Mouse (Mus musculus) cerebellum, adult 18-20 months (tissue): ENCODE measurements at regions not wholly inside any gene's neighbourhood (a gene's known extent, or its start where the extent isn't known, plus 50 kb on each side); places are given as distances from the start of the nearest gene placed in this dataset.
A peak's percentile ranks its signal among the peaks of the same experiment; 100 is the strongest.

Experiments
- DNase-seq, 2 experiments: peaks; one replicate each; pipeline ENCODE4 v3.0.0; 2021

DNA sequence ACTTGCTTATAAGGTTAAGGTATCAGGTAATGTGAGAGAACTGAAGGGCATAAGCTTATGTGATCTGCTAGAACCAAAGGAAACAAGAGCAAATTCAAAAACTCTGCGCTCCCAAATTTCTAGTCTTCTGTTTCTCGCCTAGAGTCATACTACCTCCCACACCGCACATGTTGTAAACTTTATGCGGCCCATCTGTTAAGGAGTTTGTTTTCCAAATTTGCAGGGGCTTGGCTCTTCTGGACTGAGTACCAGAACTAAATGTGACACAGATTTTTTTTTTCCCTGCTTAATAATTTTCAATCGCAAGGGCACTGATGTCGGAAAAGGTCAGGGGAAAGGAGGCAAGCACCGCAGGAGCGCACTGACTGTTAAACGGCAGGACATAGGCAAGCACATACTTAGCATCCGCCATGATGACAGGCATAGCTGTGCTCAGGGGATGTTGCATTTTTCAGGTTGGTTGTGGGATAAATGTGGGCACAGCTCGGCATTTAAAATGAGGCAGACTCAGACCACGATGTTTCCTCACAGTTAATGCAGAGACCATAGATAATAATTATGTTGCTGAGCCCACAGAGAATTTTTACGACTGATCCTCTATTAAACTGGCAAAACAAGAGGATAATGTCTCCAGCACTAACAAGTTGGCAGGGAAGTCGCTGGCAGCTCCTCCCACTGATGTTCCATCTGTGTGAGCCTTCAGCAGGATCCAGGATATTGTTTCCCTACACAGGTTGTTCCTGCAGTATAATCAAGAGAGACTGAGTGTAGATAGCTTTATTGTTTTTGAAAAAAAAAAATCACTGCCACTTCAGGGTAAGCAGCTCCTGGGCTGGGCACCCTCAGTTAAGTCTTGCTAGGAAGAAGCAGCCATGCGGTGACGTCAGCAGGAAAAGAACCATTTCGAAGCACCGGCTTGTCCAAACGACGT lies 428.2 kb upstream of the Atp2b1 start:
- peak; percentile 75 to 77 for DNase-seq

DNA sequence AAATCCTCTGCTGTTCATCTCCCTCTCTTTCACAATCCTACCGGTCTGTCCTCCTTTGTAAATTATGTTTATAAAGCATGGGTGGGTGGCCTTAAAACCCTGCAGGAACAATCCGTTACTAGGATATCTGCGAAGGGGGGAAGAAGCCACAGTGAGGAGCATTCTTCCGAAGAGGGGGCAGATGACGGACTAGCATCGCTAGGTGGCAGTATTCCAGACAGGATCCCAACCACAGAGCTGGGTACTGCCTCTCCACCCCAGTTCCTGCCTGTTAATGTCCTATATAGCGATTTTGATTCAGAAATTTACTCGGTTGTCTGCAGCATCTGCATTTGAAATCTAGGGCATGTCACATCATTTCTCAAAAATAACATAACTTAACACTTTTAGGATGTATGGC lies 419.9 kb upstream of the Atp2b1 start:
- DNase-seq = peak; percentile 75 to 78

DNA sequence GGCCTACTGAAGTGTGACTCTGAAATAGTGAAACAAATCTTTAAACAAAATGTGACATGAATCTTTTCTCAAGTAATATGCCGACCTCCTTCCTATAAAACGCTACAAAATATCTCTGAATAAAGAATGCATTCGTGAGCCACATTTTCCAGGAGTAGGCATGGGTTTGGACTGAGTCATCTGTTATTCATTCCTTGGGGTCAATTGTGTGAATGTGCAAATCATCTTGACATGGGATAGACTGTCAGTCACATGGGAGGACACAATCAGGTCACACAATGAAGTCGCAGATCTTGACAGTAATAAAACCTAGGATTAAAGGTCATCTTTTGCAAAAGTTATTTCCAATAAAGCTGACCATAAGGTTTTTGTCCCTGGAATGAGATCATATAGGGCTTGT lies 418.0 kb upstream of the Atp2b1 start:
- DNase-seq = no peak

GRCm38 (mm10) chr10:98500315-98500714 lies 413.9 kb upstream of the Atp2b1 start:
- no peak for DNase-seq

- DNase-seq = no peak
Measured at GRCm38 (mm10) chr10:98501566-98501965, 412.6 kb upstream of the Atp2b1 start.

DNA sequence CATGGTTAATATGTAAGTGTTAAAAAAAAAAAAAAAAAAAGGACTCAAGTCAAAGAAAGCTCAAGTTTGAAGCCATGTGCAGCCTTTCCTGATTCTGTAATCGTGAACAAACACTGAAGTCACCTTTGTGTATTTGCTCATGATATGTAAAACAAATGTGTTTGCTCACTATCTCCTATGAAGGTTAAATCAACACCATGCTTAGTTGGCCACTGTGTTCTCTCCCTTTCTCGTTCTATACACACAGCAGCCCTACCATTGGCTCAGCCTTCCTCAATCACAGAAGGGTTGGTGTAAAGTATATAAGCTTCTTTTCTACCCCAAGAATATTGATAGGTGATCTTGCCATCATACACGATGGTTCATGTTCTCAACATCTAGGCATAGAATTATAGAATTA lies 409.7 kb upstream of the Atp2b1 start:
- DNase-seq = no peak

GRCm38 (mm10) chr10:98508515-98509143 lies 405.6 kb upstream of the Atp2b1 start:
- DNase-seq = no peak

DNA sequence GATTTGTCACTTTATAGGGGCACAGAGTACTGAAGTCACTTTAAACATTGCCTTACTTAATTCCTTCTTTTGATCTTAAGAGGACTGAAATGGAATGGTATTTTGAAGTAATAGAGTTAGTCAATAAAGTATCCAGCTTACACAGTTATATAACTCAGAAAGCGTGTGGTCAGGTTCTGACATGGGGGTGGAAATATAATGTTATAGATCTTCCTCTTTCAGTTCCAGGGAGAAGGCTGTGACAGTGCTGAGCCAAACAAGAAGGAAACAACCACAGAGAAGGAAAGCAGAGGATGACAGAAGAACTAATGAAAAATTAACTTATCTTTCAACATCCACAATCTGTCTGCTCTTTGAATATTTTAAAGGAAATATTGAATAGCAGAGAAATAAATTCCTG lies 399.4 kb upstream of the Atp2b1 start:
- no peak for DNase-seq

GRCm38 (mm10) chr10:98517609-98518008 lies 396.6 kb upstream of the Atp2b1 start:
- DNase-seq = no peak

GRCm38 (mm10) chr10:98529565-98529964 lies 384.6 kb upstream of the Atp2b1 start:
- no peak for DNase-seq

DNA sequence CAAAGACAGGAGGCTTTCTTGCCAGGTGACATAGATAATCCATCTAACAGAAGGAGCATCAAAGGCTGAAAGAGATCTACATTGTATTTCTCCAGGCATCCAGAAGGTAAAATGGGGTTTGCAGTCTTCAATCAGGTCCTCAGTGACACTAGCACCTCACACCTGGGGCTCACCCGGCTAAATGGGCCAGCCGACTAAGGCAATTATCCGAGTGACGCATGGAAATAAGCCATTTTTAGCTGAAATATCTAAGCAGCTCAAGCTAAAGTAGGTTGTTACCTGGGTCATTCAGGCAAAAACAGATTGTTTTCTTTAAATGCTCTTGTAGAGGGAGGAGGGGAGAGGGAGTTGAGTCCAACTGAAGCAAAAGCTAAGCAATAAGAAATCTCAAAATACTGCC lies 382.8 kb upstream of the Atp2b1 start:
- no peak for DNase-seq

DNA sequence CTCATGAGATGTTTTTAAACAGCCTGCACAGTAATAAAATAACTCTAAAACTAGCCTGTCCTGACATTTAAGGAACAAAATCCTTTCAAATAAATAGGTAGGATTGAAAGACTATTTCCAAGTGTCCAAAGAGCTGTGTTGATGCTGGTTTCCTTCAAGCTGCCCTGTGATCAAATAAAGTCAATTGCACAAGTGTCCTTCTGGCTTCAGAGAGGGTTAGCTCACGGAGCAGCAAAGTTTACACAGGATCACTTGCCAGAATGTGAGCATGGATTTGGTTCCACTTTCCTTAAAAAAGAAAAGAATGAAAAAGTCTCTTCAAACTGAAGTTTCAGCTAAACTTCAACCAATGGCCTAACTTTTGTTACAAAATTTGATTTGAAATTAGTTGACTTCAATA lies 375.5 kb upstream of the Atp2b1 start:
- no peak for DNase-seq

GRCm38 (mm10) chr10:98541062-98541461 lies 373.1 kb upstream of the Atp2b1 start:
- DNase-seq = peak; percentile 81 to 91

DNA sequence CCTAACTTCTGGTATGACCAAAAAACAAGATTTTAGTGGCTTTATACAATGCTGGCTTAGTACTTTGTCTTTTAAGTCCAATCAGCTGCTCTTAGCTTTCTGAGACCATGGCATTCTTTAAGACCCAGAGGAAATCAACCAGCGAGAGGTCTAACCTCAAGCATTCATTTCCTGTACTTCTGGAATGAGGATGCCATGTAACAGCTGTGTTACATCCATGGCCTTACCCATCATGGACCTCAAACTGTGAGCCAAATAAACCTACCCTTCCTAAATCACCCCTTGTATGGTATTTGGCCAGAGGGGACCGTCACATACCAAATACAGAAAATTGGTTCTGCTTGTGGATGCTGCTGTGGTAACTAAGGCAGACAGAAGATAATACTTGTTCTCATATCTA lies 372.1 kb upstream of the Atp2b1 start:
- no peak for DNase-seq

GRCm38 (mm10) chr10:98543253-98543997 lies 370.8 kb upstream of the Atp2b1 start:
- no peak for DNase-seq

GRCm38 (mm10) chr10:98543998-98544349 lies 370.2 kb upstream of the Atp2b1 start:
- DNase-seq = no peak

DNA sequence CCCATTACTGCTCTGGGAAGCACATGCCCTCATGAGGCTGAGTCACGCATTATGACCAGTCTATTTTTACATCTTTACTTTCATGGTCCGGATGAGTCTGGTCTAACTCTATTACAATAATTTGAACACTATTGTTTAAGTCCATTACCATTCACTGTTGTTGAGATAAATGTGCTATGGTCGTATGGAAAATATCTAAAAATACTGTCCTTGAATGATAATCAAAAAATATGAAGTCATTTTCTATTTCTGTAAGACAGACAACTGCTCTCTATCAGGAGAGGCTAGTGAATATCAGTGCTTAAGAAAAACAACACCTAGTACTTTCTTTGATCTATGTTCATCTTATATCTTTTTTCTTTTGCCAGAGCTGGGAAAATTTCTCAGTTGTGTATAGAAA lies 359.6 kb upstream of the Atp2b1 start:
- no peak for DNase-seq

DNA sequence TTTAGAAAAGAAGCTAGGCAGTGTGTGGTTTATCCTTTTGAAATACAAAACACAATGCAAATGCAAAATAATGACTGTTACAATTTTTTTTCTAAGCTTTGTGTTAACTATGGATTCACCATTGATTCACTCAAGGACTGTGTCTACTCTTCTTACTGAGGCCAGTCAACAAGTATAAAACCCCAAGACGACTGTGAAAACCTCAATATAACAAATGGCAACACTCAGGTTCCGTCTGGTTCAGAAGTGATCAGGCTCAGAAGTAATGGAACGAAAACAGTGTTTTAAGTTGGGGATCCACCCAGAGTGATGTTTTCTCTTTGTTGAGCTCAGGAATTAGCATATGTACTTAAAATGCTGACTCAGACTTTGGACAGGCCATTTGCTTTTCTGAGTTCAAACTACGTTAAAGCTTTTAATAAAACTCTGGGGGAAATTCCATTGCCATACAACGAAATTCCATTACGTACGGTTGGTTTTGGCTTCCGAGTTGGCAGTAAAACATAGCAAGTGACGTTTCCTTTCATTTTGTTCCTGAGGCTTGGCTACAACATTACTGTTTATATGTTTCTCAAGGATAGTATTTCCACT lies 356.6 kb upstream of the Atp2b1 start:
- no peak for DNase-seq

DNA sequence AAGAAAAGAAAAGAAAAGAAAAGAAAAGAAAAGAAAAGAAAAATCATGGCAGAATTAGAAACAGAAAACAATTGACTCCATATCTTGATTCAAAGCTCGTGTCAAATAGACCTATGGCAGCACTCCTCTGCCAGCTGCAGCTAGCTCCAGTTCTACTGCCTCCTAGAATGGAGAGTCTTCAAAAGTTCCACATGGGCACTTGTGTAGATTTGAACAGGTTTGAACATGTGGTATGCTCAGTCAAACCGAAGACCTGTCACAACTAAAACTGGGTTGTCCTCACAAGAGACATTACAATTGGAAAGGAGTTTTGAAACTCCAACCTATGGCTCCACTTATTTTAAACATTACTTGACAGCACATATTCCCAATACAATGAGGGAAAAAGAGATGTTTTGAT lies 355.6 kb upstream of the Atp2b1 start:
- no peak for DNase-seq

- DNase-seq = no peak
Measured at GRCm38 (mm10) chr10:98562297-98562912, 351.8 kb upstream of the Atp2b1 start.

DNA sequence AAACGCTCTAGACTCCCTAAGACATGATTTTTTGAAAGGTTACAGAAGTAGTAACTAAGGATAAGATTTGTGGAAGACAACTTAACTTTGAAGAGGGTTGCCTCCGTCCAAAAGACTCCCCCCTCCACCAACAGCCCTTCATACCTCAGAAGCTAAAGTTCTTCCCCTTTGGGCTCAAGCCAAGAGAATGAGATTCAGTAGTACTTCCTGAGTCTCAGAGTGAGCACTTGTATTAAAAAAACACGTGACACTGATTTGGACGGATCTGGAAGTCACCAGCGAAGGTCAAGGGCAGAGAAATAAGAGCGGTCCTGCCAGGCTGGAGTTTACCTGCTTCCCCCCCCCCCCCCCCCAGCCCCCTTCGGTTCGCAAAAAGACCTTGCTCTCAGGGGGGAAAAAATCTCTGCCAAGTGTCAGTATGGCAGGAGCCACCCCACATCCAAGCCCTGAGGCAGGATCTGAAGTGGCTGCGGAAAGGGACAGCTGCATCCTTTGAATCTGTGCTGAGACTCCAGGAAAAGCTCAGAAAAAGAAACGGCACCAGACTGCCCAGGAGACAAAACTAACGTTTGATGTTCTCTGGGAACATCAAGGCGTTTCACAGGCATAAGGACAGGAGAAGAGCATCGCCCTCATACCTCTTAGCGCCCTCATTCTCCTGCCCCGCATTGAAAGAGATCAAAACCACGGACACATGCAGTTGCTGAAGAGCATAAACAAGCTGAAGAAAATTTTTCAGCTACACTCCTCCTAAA lies 341.2 kb upstream of the Atp2b1 start:
- no peak for DNase-seq

DNA sequence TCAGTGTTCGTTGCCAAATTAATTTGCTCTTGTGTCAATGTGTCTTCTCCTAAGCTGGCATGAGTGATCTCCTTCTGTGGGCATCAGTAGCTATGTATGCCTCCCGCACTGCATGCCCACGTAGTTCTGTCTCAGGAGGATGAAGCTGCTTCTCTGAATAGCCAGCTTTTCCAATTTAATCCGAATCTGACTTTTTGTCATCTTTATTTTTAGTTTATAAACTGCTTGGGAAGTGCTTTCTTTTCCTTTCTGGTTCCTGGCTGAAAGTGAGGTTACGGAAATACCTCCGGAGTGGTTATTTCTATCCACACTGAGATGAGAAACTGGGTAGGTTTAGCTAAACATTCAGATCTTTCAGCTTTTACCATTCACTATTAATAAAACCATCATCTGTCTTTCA lies 337.2 kb upstream of the Atp2b1 start:
- DNase-seq = no peak
